21 mouse cellular contexts compared by ENCODE assay signal in genomic region chr17:24193769-24194168, GRCm38 (mm10). TPM values are rescaled to one million over a fixed set of nuclear protein-coding genes. Genes with fewer than 3 reads are reported as not detected.
DNase-seq lines count a peak whose midpoint lies in the region; ATAC-seq and TF ChIP-seq lines count a peak whose summit lies in the region.
"Had no signal": no experiment of that assay in that cellular context is flagged by ENCODE, and none has a peak within 500 bp of the region (broad histone marks: within the 10 kb centered on the region; RNA-seq: fewer than 3 reads in every experiment).

No protein-coding gene starts in this region.

- peak overlapping the region; percentile 44 for H3K9ac ChIP-seq in heart, embryonic 13.5 days
- H3K9ac ChIP-seq in liver, embryonic 11.5 days (ENCODE audit: low read depth, low read length) = peak overlapping the region; percentile 34; the same call in 1 of the 2 replicates
- no peak overlapping the region for H3K9ac ChIP-seq in liver, postnatal 0 days (replicated peaks)
- H3K9ac ChIP-seq: forebrain, embryonic 13.5 days; heart, embryonic 15.5 days; hindbrain, embryonic 12.5 days; stomach, embryonic 15.5 days had no signal

- no peak overlapping the region for H3K4me3 ChIP-seq in heart, embryonic 13.5 days
- H3K4me3 ChIP-seq in liver, embryonic 11.5 days (ENCODE audit: low read depth, low read length) = no peak overlapping the region
- H3K4me3 ChIP-seq in liver, postnatal 0 days (ENCODE audit: low read depth, low read length) = no peak overlapping the region
- H3K4me3 ChIP-seq: forebrain, embryonic 13.5 days; heart, embryonic 15.5 days; hindbrain, embryonic 12.5 days; left cerebral cortex, adult 2 months; stomach, embryonic 15.5 days had no signal

- H3K4me1 ChIP-seq in heart, embryonic 13.5 days = peaks cover 59% of the 10 kb centered on the region
- H3K4me1 ChIP-seq in liver, embryonic 11.5 days (replicated peaks; ENCODE audit: control insufficient read depth, insufficient read depth, low read length) = peaks cover 46% of the 10 kb centered on the region
- H3K4me1 ChIP-seq in liver, postnatal 0 days (ENCODE audit: insufficient read depth) = peaks cover 56% of the 10 kb centered on the region
- H3K4me1 ChIP-seq: forebrain, embryonic 13.5 days; stomach, embryonic 15.5 days had no signal

- 50% methylated on average over 5 of the region's 5 CpGs for WGBS in heart, embryonic 13.5 days
- 82% methylated on average over 5 of the region's 5 CpGs for WGBS in liver, embryonic 11.5 days
- WGBS in liver, postnatal 0 days (ENCODE audit: insufficient replicate concordance) = 75% methylated on average over 5 of the region's 5 CpGs

- TF ChIP-seq EP300 in liver, postnatal 0 days (IDR thresholded peaks at IDR 0.05; ENCODE audit: low read depth) = no peak

- no peak for DNase-seq in heart, postnatal 10 days
- DNase-seq in liver, embryonic 11.5 days (ENCODE audit: low spot score) = no peak
- DNase-seq in liver, postnatal 0 days = no peak
- no peak for DNase-seq in adrenal gland, postnatal 14 days
- DNase-seq in lung, postnatal 36 days = no peak
- DNase-seq: cerebellum, adult 11 months; cerebellum, adult 9-11 months; kidney, adult 18-20 months; right cerebral cortex, adult 18-20 months; thymus, postnatal 36 days had no signal

- no peak overlapping the region for H3K4me2 ChIP-seq in heart, embryonic 13.5 days
- H3K4me2 ChIP-seq in liver, embryonic 11.5 days = no peak overlapping the region
- H3K4me2 ChIP-seq in liver, postnatal 0 days (ENCODE audit: low read depth, low read length) = 0 out of 2 replicates have a peak overlapping the region, but pooled peaks have one; percentile 0
- H3K4me2 ChIP-seq: forebrain, embryonic 13.5 days; heart, embryonic 15.5 days; hindbrain, embryonic 12.5 days; midbrain, embryonic 11.5 days; stomach, embryonic 15.5 days had no signal

- intact Hi-C loops in heart, postnatal 10 days (cut with DNase I) = no loop called here

- no peak overlapping the region for H3K27ac ChIP-seq in heart, embryonic 13.5 days (replicated peaks)
- no peak overlapping the region for H3K27ac ChIP-seq in liver, embryonic 11.5 days (ENCODE audit: low read depth, low read length)
- peak overlapping the region; percentile 53; the same call in 1 of the 2 replicates for H3K27ac ChIP-seq in liver, postnatal 0 days (ENCODE audit: low read depth)
- H3K27ac ChIP-seq: forebrain, embryonic 13.5 days; heart, embryonic 15.5 days; hindbrain, embryonic 12.5 days; kidney, postnatal 0 days; left cerebral cortex, adult 2 months; stomach, embryonic 15.5 days had no signal

- TF ChIP-seq CTCF in liver, postnatal 0 days (IDR thresholded peaks at IDR 0.05; ENCODE audit: low read depth) = no peak

- H3K9me3 ChIP-seq in heart, embryonic 13.5 days = no peaks in the 10 kb centered on the region
- no peaks in the 10 kb centered on the region for H3K9me3 ChIP-seq in liver, embryonic 11.5 days (ENCODE audit: control insufficient read depth, low read length)
- H3K9me3 ChIP-seq in liver, postnatal 0 days (ENCODE audit: low read length) = no peaks in the 10 kb centered on the region
- H3K9me3 ChIP-seq: forebrain, embryonic 13.5 days; heart, embryonic 15.5 days; hindbrain, embryonic 12.5 days; stomach, embryonic 15.5 days had no signal

- no peaks in the 10 kb centered on the region for H3K27me3 ChIP-seq in heart, embryonic 13.5 days (replicated peaks)
- H3K27me3 ChIP-seq in liver, embryonic 11.5 days (replicated peaks; ENCODE audit: control insufficient read depth, insufficient read depth, low read length) = no peaks in the 10 kb centered on the region
- no peaks in the 10 kb centered on the region for H3K27me3 ChIP-seq in liver, postnatal 0 days (ENCODE audit: insufficient read depth, low read length)
- H3K27me3 ChIP-seq: forebrain, embryonic 13.5 days; heart, embryonic 15.5 days; hindbrain, embryonic 12.5 days; stomach, embryonic 15.5 days had no signal

- H3K36me3 ChIP-seq in heart, embryonic 13.5 days = peaks cover 3% of the 10 kb centered on the region; the same call in 1 of the 2 replicates
- peaks cover 6% of the 10 kb centered on the region; the same call in 1 of the 2 replicates for H3K36me3 ChIP-seq in liver, embryonic 11.5 days (ENCODE audit: control insufficient read depth, insufficient read depth, low read length)
- peaks cover 24% of the 10 kb centered on the region for H3K36me3 ChIP-seq in liver, postnatal 0 days (replicated peaks; ENCODE audit: insufficient read depth, low read length)
- H3K36me3 ChIP-seq: heart, embryonic 15.5 days; stomach, embryonic 15.5 days had no signal

- ATAC-seq in heart, embryonic 13.5 days (ENCODE audit: extremely low read depth, insufficient number of reproducible peaks, low FRiP score, low TSS enrichment) = no peak; the same call in 1 of the 2 replicates
- peak; percentile 83 for ATAC-seq in erythroblast, adult 5-6 weeks (replicated peaks; ENCODE audit: low FRiP score, poor library complexity, severe bottlenecking)
- ATAC-seq in liver, embryonic 11.5 days (replicated peaks; ENCODE audit: low FRiP score) = no peak; the same call in 1 of the 2 replicates
- 0 out of 2 replicates have a peak, but pooled peaks have one; percentile 48 for ATAC-seq in liver, postnatal 0 days
- ATAC-seq: forebrain, embryonic 13.5 days; lung, postnatal 0 days had no signal

RNA-seq across cellular contexts. Expression of gene Tbc1d24, which starts 11.6 kb away (rescaled TPM):
- 4.2 and 5.2 TPM in 2 replicates for polyA plus RNA-seq in heart, embryonic 13.5 days (2015; fragmentation: Nextera tagmentation; extraction: Ambion mirVana)
- 10 to 100 TPM in 1 of 2 experiments, 1 to 10 TPM in 1; 8.4 to 11.0 TPM for total RNA-seq in heart, postnatal 10 days (2021)
- total RNA-seq in erythroblast, adult 5-6 weeks (2015; ENCODE audit: low replicate concordance) = 2.3 TPM in 2 replicates
- 0.98 and 1.6 TPM in 2 replicates for total RNA-seq in erythroblast, adult 5-6 weeks (2017; ENCODE audit: low replicate concordance)
- 13.3 and 14.5 TPM in 2 replicates for polyA plus RNA-seq in liver, embryonic 11.5 days (2014; fragmentation: Nextera tagmentation; extraction: Ambion mirVana)
- polyA plus RNA-seq in liver, postnatal 0 days (2015; fragmentation: Nextera tagmentation; extraction: Ambion mirVana) = 2.0 and 4.2 TPM in 2 replicates
- 11.0 and 14.6 TPM in 2 replicates for total RNA-seq in adrenal gland, postnatal 14 days (2021)

RNA-seq across cellular contexts. Expression of gene Ntn3, which starts 15.6 kb away (rescaled TPM):
- polyA plus RNA-seq in heart, embryonic 13.5 days (2015; fragmentation: Nextera tagmentation; extraction: Ambion mirVana) = 1.9 and 2.0 TPM in 2 replicates
- 1 to 10 TPM; 1.6 to 1.7 TPM for total RNA-seq in heart, postnatal 10 days (2021)
- total RNA-seq in erythroblast, adult 5-6 weeks (2015; ENCODE audit: low replicate concordance) = not detected in 2 replicates
- not detected in 2 replicates for total RNA-seq in erythroblast, adult 5-6 weeks (2017; ENCODE audit: low replicate concordance)
- polyA plus RNA-seq in liver, embryonic 11.5 days (2014; fragmentation: Nextera tagmentation; extraction: Ambion mirVana) = 2.3 and 2.7 TPM in 2 replicates
- 0.37 and 0.45 TPM in 2 replicates for polyA plus RNA-seq in liver, postnatal 0 days (2015; fragmentation: Nextera tagmentation; extraction: Ambion mirVana)
- total RNA-seq in adrenal gland, postnatal 14 days (2021) = 2.1 and 2.9 TPM in 2 replicates
- total RNA-seq: granulocyte monocyte progenitor cell, adult 5-6 weeks had no signal

RNA-seq across cellular contexts. Expression of gene Atp6v0c, which starts 24.3 kb away (rescaled TPM):
- polyA plus RNA-seq in heart, embryonic 13.5 days (2015; fragmentation: Nextera tagmentation; extraction: Ambion mirVana) = 544 and 567 TPM in 2 replicates
- total RNA-seq in heart, postnatal 10 days (2021) = 100 to 1,000 TPM; 275 to 284 TPM
- total RNA-seq in erythroblast, adult 5-6 weeks (2015; ENCODE audit: low replicate concordance) = 160 and 166 TPM in 2 replicates
- 53.8 and 97.7 TPM in 2 replicates for total RNA-seq in erythroblast, adult 5-6 weeks (2017; ENCODE audit: low replicate concordance)
- 476 and 499 TPM in 2 replicates for polyA plus RNA-seq in liver, embryonic 11.5 days (2014; fragmentation: Nextera tagmentation; extraction: Ambion mirVana)
- 422 and 445 TPM in 2 replicates for polyA plus RNA-seq in liver, postnatal 0 days (2015; fragmentation: Nextera tagmentation; extraction: Ambion mirVana)
- 346 and 376 TPM in 2 replicates for total RNA-seq in adrenal gland, postnatal 14 days (2021)

RNA-seq across cellular contexts. Expression of gene Tedc2, which starts 26.9 kb away (rescaled TPM):
- polyA plus RNA-seq in heart, embryonic 13.5 days (2015; fragmentation: Nextera tagmentation; extraction: Ambion mirVana) = 6.2 and 7.0 TPM in 2 replicates
- 1 to 10 TPM; 3.5 to 5.0 TPM for total RNA-seq in heart, postnatal 10 days (2021)
- 5.6 and 10.9 TPM in 2 replicates for total RNA-seq in erythroblast, adult 5-6 weeks (2015; ENCODE audit: low replicate concordance)
- 6.0 and 6.8 TPM in 2 replicates for total RNA-seq in erythroblast, adult 5-6 weeks (2017; ENCODE audit: low replicate concordance)
- polyA plus RNA-seq in liver, embryonic 11.5 days (2014; fragmentation: Nextera tagmentation; extraction: Ambion mirVana) = 16.6 and 17.2 TPM in 2 replicates
- 6.7 and 7.4 TPM in 2 replicates for polyA plus RNA-seq in liver, postnatal 0 days (2015; fragmentation: Nextera tagmentation; extraction: Ambion mirVana)
- total RNA-seq in adrenal gland, postnatal 14 days (2021) = 9.2 and 14.0 TPM in 2 replicates

RNA-seq across cellular contexts. Expression of gene Amdhd2, which starts 30.2 kb away (rescaled TPM):
- 27.0 and 31.2 TPM in 2 replicates for polyA plus RNA-seq in heart, embryonic 13.5 days (2015; fragmentation: Nextera tagmentation; extraction: Ambion mirVana)
- total RNA-seq in heart, postnatal 10 days (2021) = 10 to 100 TPM; 20.7 to 22.8 TPM
- total RNA-seq in erythroblast, adult 5-6 weeks (2015; ENCODE audit: low replicate concordance) = 3.3 and 12.5 TPM in 2 replicates
- total RNA-seq in erythroblast, adult 5-6 weeks (2017; ENCODE audit: low replicate concordance) = 11.0 and 15.1 TPM in 2 replicates
- 30.5 and 35.2 TPM in 2 replicates for polyA plus RNA-seq in liver, embryonic 11.5 days (2014; fragmentation: Nextera tagmentation; extraction: Ambion mirVana)
- 18.5 and 20.0 TPM in 2 replicates for polyA plus RNA-seq in liver, postnatal 0 days (2015; fragmentation: Nextera tagmentation; extraction: Ambion mirVana)
- 35.8 and 37.2 TPM in 2 replicates for total RNA-seq in adrenal gland, postnatal 14 days (2021)

Comparison
In these comparisons a context has a peak if more than half of its experiments do, and no peak if none do; other contexts are left out.
1. ATAC-seq: peak in erythroblast, adult 5-6 weeks (single experiment) and liver, postnatal 0 days (single experiment); none in heart, embryonic 13.5 days (single experiment) and liver, embryonic 11.5 days (single experiment).